Mouse (Mus musculus): ENCODE measurements at regions not wholly inside any gene's neighbourhood (a gene's known extent, or its start where the extent isn't known, plus 50 kb on each side); places are given as distances from the start of the nearest gene placed in this dataset.

DNA sequence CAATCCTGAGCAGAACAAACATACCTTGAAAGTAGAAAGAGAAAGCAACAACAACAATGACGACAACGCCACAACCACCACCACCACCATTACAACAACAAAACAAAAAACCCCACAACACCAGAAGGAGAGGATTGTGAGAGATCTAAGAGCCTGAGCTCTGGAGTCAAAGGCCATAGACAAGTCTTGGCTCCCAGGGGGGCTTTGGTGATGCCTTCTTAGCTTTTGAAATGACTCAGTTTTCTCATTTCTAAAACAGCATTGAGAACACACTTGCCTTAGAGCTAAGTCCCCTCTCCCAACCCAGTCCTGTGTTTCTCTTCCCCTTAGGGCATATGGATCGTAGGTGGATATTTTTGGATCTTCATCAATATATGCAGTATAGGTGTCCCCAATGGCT lies 112.2 kb downstream of the Kif20b start:
- no peaks in the 10 kb centered on the region for H3K27me3 ChIP-seq (ENCODE audit: control insufficient read depth, insufficient read depth, low read length)
- no peaks in the 10 kb centered on the region for H3K36me3 ChIP-seq (ENCODE audit: control insufficient read depth, insufficient read depth, low read length)
- H3K4me3 ChIP-seq (replicated peaks; ENCODE audit: low read length): no peak overlapping the region
- H3K4me2 ChIP-seq (ENCODE audit: low read depth, low read length): no peak overlapping the region
- H3K9ac ChIP-seq (ENCODE audit: low read length): no peak overlapping the region
- H3K9me3 ChIP-seq (replicated peaks; ENCODE audit: control insufficient read depth, low read length): no peaks in the 10 kb centered on the region
- no peak for ATAC-seq (ENCODE audit: insufficient read depth, low FRiP score)
- no peaks in the 10 kb centered on the region for H3K4me1 ChIP-seq (ENCODE audit: control insufficient read depth, insufficient read depth, low read length)
- WGBS: 83% methylated on average over 3 of the region's 3 CpGs
- no peak overlapping the region for H3K27ac ChIP-seq (ENCODE audit: low read length)

DNA sequence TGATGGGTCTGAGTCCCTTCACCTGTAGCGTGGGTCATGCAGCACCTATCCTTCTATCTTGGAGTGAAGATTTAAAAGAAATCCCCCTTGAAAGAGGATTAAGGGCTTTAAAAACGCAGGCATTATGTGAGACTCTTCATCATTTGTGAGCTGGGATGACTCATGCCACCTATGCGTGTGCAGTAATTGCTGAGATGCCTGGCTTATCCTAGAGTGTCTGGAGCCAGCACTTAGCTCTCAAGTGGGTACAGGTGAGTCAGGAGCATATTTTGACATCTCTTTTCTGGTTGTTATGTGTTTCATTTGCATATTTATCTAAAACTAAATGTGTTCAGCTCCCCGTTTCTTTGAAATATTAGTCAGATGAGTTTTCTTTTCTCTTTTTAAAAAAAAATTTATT lies 123.4 kb downstream of the Kif20b start:
- no peak overlapping the region for H3K27ac ChIP-seq (ENCODE audit: low read length)
- H3K4me3 ChIP-seq (replicated peaks; ENCODE audit: low read length): no peak overlapping the region
- no peak overlapping the region for H3K9ac ChIP-seq (ENCODE audit: low read length)
- no peaks in the 10 kb centered on the region for H3K27me3 ChIP-seq (ENCODE audit: control insufficient read depth, insufficient read depth, low read length)
- ATAC-seq (ENCODE audit: insufficient read depth, low FRiP score): no peak
- no peak overlapping the region for H3K4me2 ChIP-seq (ENCODE audit: low read depth, low read length)
- no peaks in the 10 kb centered on the region for H3K36me3 ChIP-seq (ENCODE audit: control insufficient read depth, insufficient read depth, low read length)
- no peaks in the 10 kb centered on the region for H3K4me1 ChIP-seq (ENCODE audit: control insufficient read depth, insufficient read depth, low read length)
- H3K9me3 ChIP-seq (replicated peaks; ENCODE audit: control insufficient read depth, low read length): no peaks in the 10 kb centered on the region
- WGBS: 68% methylated on average over 4 of the region's 4 CpGs

DNA sequence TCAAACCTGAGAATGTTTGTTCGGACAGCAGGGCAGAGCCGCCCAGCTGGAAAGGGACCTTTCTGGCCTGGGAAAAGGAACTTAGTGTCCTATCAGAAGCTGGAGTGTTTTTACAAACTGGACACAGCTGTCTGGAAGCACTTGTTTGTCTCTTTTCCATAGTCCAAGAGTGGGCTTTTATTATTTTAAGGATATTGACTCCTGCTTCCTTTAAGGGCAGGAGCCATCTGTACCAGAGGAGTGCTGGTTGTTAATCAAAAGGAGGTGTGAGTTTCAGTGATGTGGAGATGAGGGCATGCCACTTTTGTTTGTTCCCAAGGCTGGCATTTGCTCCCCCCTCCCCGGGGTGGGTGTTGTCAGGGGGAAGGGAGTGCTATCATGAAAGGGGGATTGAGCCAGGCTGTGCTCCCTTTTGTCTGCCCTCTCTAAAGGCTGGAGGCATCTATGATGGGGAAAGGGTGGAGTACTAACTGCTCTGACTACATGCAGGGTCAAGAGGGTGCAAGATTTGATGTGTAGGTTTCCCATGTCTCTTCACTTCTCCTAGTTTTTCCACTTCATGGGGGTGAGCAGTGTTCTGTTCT lies 144.3 kb downstream of the Kif20b start:
- Histone ChIP-seq H3K4me2 (ENCODE audit: low read depth, low read length) (no peak overlapping the region), H3K27me3 (ENCODE audit: control insufficient read depth, insufficient read depth, low read length) (no peaks in the 10 kb centered on the region), H3K36me3 (ENCODE audit: control insufficient read depth, insufficient read depth, low read length) (no peaks in the 10 kb centered on the region), H3K9me3 (replicated peaks; ENCODE audit: control insufficient read depth, low read length) (no peaks in the 10 kb centered on the region), H3K4me1 (ENCODE audit: control insufficient read depth, insufficient read depth, low read length) (no peaks in the 10 kb centered on the region), H3K27ac (ENCODE audit: low read length) (no peak overlapping the region), H3K4me3 (replicated peaks; ENCODE audit: low read length) (no peak overlapping the region), H3K9ac (ENCODE audit: low read length) (no peak overlapping the region)
- WGBS: 38% methylated on average over 3 of the region's 3 CpGs
- ATAC-seq (ENCODE audit: insufficient read depth, low FRiP score): no peak

DNA sequence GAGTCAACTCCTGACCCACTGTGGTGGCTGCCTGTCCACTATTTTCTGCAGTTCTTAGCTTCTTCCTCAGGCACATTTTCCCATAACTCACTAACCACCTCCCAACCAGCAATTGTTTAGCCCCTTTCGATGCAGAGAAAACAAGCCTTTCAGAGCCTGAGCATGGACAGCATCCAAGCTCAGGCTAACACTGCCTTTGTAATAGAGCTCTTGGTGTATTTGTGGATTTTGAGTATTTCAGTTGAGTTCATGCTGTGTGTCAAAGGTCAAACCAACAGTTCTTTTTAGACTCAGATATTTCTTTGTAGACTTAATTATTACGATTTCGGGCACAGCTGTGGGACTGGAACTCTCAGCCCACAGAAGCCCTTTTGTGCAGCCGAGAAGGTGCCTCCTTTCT lies 159.0 kb downstream of the Kif20b start:
- H3K27me3 ChIP-seq (ENCODE audit: control insufficient read depth, insufficient read depth, low read length): no peaks in the 10 kb centered on the region
- H3K4me3 ChIP-seq (replicated peaks; ENCODE audit: low read length): no peak overlapping the region
- H3K4me2 ChIP-seq (ENCODE audit: low read depth, low read length): no peak overlapping the region
- no peak overlapping the region for H3K27ac ChIP-seq (ENCODE audit: low read length)
- ATAC-seq (ENCODE audit: insufficient read depth, low FRiP score): no peak
- H3K36me3 ChIP-seq (ENCODE audit: control insufficient read depth, insufficient read depth, low read length): no peaks in the 10 kb centered on the region
- no peak overlapping the region for H3K9ac ChIP-seq (ENCODE audit: low read length)
- H3K9me3 ChIP-seq (replicated peaks; ENCODE audit: control insufficient read depth, low read length): no peaks in the 10 kb centered on the region
- WGBS: 62% methylated on average over 4 of the region's 4 CpGs
- no peaks in the 10 kb centered on the region for H3K4me1 ChIP-seq (ENCODE audit: control insufficient read depth, insufficient read depth, low read length)

DNA sequence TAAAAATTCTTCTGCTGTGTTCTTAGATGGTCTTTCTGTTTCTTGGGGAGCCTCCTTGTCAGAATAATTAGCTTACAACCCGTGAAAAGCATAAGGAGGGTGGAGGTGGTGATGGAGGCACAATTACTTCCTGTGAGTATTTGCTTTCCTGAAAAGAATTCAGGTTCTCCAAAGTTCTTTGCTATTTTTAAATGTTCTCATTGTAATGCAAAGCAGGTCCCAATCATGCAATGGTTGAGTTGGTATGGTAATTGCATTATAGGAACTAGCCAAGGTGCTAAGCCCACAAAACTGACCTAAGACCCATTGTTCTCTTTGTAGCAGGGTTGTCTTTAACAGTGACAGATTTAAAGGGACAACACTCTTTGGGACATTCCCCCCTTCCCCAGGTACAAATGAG lies 179.1 kb downstream of the Kif20b start:
- H3K4me2 ChIP-seq (ENCODE audit: low read depth, low read length): no peak overlapping the region
- WGBS: 40% methylated on average over 1 of the region's 1 CpGs

DNA sequence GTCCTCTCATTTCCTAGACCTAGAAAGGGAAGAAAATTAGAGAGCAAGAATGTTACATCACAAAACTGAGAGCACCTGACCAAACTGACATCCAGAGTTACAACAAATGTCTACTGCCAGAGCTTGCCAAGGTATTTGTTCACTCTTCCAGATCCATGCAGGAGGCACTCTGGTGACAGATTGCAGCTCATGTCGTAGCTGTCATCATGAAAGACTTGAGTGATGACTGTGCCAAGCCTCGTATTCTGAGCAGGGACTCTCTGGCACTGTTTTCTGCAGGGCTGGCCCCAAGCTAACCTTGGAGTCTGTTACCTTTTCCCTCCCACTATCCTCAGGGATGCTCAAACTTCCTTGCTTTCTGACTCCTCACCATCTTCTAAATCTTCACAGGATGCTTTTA lies 192.2 kb downstream of the Kif20b start:
- ATAC-seq (ENCODE audit: insufficient read depth, low FRiP score): no peak
- H3K27ac ChIP-seq (ENCODE audit: low read length): no peak overlapping the region
- no peak overlapping the region for H3K4me2 ChIP-seq (ENCODE audit: low read depth, low read length)
- H3K9me3 ChIP-seq (replicated peaks; ENCODE audit: control insufficient read depth, low read length): no peaks in the 10 kb centered on the region
- WGBS: 36% methylated on average over 2 of the region's 2 CpGs
- no peak overlapping the region for H3K9ac ChIP-seq (ENCODE audit: low read length)
- no peaks in the 10 kb centered on the region for H3K27me3 ChIP-seq (ENCODE audit: control insufficient read depth, insufficient read depth, low read length)
- no peaks in the 10 kb centered on the region for H3K4me1 ChIP-seq (ENCODE audit: control insufficient read depth, insufficient read depth, low read length)
- H3K4me3 ChIP-seq (replicated peaks; ENCODE audit: low read length): no peak overlapping the region
- no peaks in the 10 kb centered on the region for H3K36me3 ChIP-seq (ENCODE audit: control insufficient read depth, insufficient read depth, low read length)

More for the DNA sequence above, 179.1 kb downstream of the Kif20b start:
- no peaks in the 10 kb centered on the region for H3K4me1 ChIP-seq (ENCODE audit: control insufficient read depth, insufficient read depth, low read length)
- no peaks in the 10 kb centered on the region for H3K9me3 ChIP-seq (replicated peaks; ENCODE audit: control insufficient read depth, low read length)
- no peak overlapping the region for H3K27ac ChIP-seq (ENCODE audit: low read length)
- H3K27me3 ChIP-seq (ENCODE audit: control insufficient read depth, insufficient read depth, low read length): no peaks in the 10 kb centered on the region
- no peak overlapping the region for H3K4me3 ChIP-seq (replicated peaks; ENCODE audit: low read length)
- no peak for ATAC-seq (ENCODE audit: insufficient read depth, low FRiP score)
- H3K9ac ChIP-seq (ENCODE audit: low read length): no peak overlapping the region
- no peaks in the 10 kb centered on the region for H3K36me3 ChIP-seq (ENCODE audit: control insufficient read depth, insufficient read depth, low read length)

DNA sequence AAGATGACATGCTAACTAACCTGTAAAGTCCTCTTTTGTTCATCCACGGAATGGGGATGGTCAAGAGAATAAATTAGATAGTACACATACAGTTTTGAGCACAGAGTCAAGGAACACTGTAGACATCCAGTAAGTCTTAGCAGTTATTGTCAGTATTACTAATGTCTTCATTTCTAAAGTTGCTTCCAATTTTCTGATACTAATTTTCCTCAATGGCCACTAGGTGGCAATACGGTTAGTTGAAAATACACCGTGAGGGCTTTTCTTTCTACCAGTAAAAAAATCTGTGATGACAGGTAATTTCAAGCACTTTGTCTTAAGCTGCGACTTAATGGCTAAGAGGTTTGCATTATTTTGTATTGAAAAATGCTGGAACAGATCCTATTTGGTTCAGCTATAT lies 203.1 kb downstream of the Kif20b start:
- Histone ChIP-seq H3K9me3 (replicated peaks; ENCODE audit: control insufficient read depth, low read length) (no peaks in the 10 kb centered on the region), H3K4me2 (ENCODE audit: low read depth, low read length) (no peak overlapping the region), H3K27ac (ENCODE audit: low read length) (no peak overlapping the region), H3K9ac (ENCODE audit: low read length) (no peak overlapping the region), H3K27me3 (ENCODE audit: control insufficient read depth, insufficient read depth, low read length) (no peaks in the 10 kb centered on the region), H3K36me3 (ENCODE audit: control insufficient read depth, insufficient read depth, low read length) (no peaks in the 10 kb centered on the region), H3K4me3 (replicated peaks; ENCODE audit: low read length) (no peak overlapping the region), H3K4me1 (ENCODE audit: control insufficient read depth, insufficient read depth, low read length) (no peaks in the 10 kb centered on the region)
- 21% methylated on average over 4 of the region's 4 CpGs for WGBS
- no peak for ATAC-seq (ENCODE audit: insufficient read depth, low FRiP score)

DNA sequence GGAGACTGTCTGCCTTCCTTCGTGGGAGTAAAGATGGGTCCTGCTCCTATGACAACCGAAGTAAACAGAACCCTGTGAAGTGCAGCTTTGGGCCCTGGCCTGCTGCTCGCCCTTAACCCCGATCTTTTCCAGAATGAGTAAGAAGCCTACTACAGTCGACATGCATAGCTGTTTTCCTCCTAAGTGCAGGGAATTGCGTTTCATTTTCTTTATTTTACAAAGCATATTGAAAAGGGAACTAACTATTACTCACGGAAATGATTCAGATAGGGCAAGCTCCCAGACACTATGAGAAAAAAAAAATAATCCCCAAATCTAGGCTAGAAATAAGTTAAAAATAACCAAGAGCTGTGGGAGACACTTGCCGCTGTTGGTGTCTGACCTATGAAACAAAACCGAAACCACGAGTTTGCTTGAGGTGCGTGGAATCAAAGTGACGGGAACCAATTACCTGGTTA lies 204.5 kb downstream of the Kif20b start:
- no peaks in the 10 kb centered on the region for H3K9me3 ChIP-seq (replicated peaks; ENCODE audit: control insufficient read depth, low read length)
- H3K4me3 ChIP-seq (replicated peaks; ENCODE audit: low read length): no peak overlapping the region
- H3K27me3 ChIP-seq (ENCODE audit: control insufficient read depth, insufficient read depth, low read length): no peaks in the 10 kb centered on the region
- no peak for ATAC-seq (ENCODE audit: insufficient read depth, low FRiP score)
- no peak overlapping the region for H3K4me2 ChIP-seq (ENCODE audit: low read depth, low read length)
- H3K9ac ChIP-seq (ENCODE audit: low read length): no peak overlapping the region
- no peak overlapping the region for H3K27ac ChIP-seq (ENCODE audit: low read length)
- H3K36me3 ChIP-seq (ENCODE audit: control insufficient read depth, insufficient read depth, low read length): no peaks in the 10 kb centered on the region
- H3K4me1 ChIP-seq (ENCODE audit: control insufficient read depth, insufficient read depth, low read length): no peaks in the 10 kb centered on the region
- WGBS: 71% methylated on average over 12 of the region's 12 CpGs

DNA sequence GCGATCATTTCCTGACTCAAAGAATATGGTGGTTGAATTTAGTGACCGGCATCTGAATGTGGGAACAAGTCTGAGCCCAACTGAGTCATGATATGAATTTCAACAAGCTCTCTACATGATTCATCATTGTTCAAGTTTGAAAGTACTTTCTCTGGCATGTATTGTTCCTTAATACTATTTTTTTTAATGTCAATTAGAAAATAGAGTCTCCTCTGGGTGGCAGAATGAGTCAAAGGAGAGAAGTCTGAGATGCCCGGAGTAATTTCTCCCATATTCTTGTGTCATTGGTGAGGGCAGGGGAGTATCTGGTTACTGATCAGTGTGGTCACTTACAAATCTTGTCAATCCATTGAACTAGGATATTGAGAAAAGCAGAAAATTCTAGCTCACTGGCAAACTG lies 205.9 kb downstream of the Kif20b start:
- Histone ChIP-seq H3K9me3 (replicated peaks; ENCODE audit: control insufficient read depth, low read length) (no peaks in the 10 kb centered on the region), H3K4me2 (ENCODE audit: low read depth, low read length) (no peak overlapping the region), H3K27me3 (ENCODE audit: control insufficient read depth, insufficient read depth, low read length) (no peaks in the 10 kb centered on the region), H3K36me3 (ENCODE audit: control insufficient read depth, insufficient read depth, low read length) (no peaks in the 10 kb centered on the region), H3K4me3 (replicated peaks; ENCODE audit: low read length) (no peak overlapping the region), H3K4me1 (ENCODE audit: control insufficient read depth, insufficient read depth, low read length) (no peaks in the 10 kb centered on the region), H3K9ac (ENCODE audit: low read length) (no peak overlapping the region), H3K27ac (ENCODE audit: low read length) (no peak overlapping the region)
- 82% methylated on average over 3 of the region's 3 CpGs for WGBS
- ATAC-seq (ENCODE audit: insufficient read depth, low FRiP score): no peak

DNA sequence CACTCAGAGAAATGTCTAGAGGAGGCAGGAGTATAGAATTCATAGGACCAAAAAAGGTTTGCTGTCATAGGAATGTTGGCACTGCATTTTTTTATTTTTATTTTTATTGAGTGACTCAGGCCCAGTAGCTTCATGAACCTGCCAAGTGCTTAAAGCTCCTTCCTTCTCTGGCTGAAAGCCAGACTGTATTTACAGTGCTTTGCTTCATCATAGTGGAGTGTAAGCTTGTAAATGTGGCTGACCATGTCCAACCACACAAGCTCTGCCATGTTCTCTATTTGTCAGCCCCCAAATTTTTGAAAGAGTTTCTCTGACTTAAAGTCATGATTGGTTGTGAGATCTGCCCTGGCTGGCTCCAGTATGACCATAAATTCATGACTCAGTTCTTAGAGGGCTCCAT lies 221.0 kb downstream of the Kif20b start:
- no peak overlapping the region for H3K4me3 ChIP-seq (replicated peaks; ENCODE audit: low read length)
- ATAC-seq (ENCODE audit: insufficient read depth, low FRiP score): no peak
- no peak overlapping the region for H3K27ac ChIP-seq (ENCODE audit: low read length)

More for the DNA sequence above, 221.0 kb downstream of the Kif20b start:
- Histone ChIP-seq H3K9ac (ENCODE audit: low read length) (no peak overlapping the region), H3K4me1 (ENCODE audit: control insufficient read depth, insufficient read depth, low read length) (no peaks in the 10 kb centered on the region), H3K4me2 (ENCODE audit: low read depth, low read length) (no peak overlapping the region), H3K27me3 (ENCODE audit: control insufficient read depth, insufficient read depth, low read length) (no peaks in the 10 kb centered on the region), H3K36me3 (ENCODE audit: control insufficient read depth, insufficient read depth, low read length) (no peaks in the 10 kb centered on the region), H3K9me3 (replicated peaks; ENCODE audit: control insufficient read depth, low read length) (no peaks in the 10 kb centered on the region)
